Mouse (Mus musculus): ENCODE measurements around the gene Tmem190. TPM values are rescaled to one million over a fixed set of nuclear protein-coding genes. Genes with fewer than 3 reads are reported as not detected.
A peak's percentile ranks its signal among the peaks of the same experiment; 100 is the strongest.

Tmem190 gene
- polyA plus RNA-seq (2015; fragmentation: Nextera tagmentation; extraction: Ambion mirVana): 0.70 TPM in 1 of 2 replicates, not detected in the other

GRCm38 (mm10) chr7:4782759-4783158 is at the start of gene Tmem190, which contains the start of gene Il11:
Gene Tmem190, plus strand, starts transcription at chr7:4782937.
Gene Il11, minus strand, starts transcription at chr7:4782859.
- 80% methylated on average over 2 of the region's 2 CpGs for WGBS
- Histone ChIP-seq H3K4me2 (ENCODE audit: low read length) (no peak within 1 kb of the TSS), H3K27me3 (ENCODE audit: insufficient read depth, low read length) (0 out of 2 replicates have a peak, but pooled peaks cover 2% of the 10 kb centered on the region), H3K27ac (no peak within 1 kb of the TSS), H3K9me3 (replicated peaks; ENCODE audit: low read length) (no peaks in the 10 kb centered on the region), H3K9ac (ENCODE audit: low read depth, low read length) (no peak within 1 kb of the TSS), H3K4me3 (replicated peaks; ENCODE audit: low read depth, low read length) (no peak within 1 kb of the TSS), H3K4me1 (replicated peaks; ENCODE audit: insufficient read depth, low read length) (no peaks in the 10 kb centered on the region; the same call in 1 of the 2 replicates), H3K36me3 (ENCODE audit: insufficient read depth, low read length) (no peaks in the 10 kb centered on the region)
- TF ChIP-seq CTCF (IDR thresholded peaks at IDR 0.05; ENCODE audit: low read depth): no peak
- ATAC-seq (replicated peaks; ENCODE audit: low FRiP score, low read depth) (no peak), DNase-seq (ENCODE audit: low spot score) (no peak)

- H3K27ac ChIP-seq: no peak overlapping the region
- H3K4me2 ChIP-seq (ENCODE audit: low read length): no peak overlapping the region
- ATAC-seq (replicated peaks; ENCODE audit: low FRiP score, low read depth): no peak; the same call in 1 of the 2 replicates
- no peaks in the 10 kb centered on the region for H3K27me3 ChIP-seq (ENCODE audit: insufficient read depth, low read length)
- no peak for DNase-seq (ENCODE audit: low spot score)
- no peaks in the 10 kb centered on the region for H3K4me1 ChIP-seq (replicated peaks; ENCODE audit: insufficient read depth, low read length)
- WGBS: 56% methylated on average over 6 of the region's 6 CpGs
- no peak for TF ChIP-seq CTCF (IDR thresholded peaks at IDR 0.05; ENCODE audit: low read depth)
- H3K9ac ChIP-seq (ENCODE audit: low read depth, low read length): no peak overlapping the region
- no peaks in the 10 kb centered on the region for H3K36me3 ChIP-seq (ENCODE audit: insufficient read depth, low read length)
- no peak overlapping the region for H3K4me3 ChIP-seq (replicated peaks; ENCODE audit: low read depth, low read length)
- H3K9me3 ChIP-seq (replicated peaks; ENCODE audit: low read length): no peaks in the 10 kb centered on the region
Observed at GRCm38 (mm10) chr7:4732968-4733392, 49.8 kb upstream of the Tmem190 start.

- ATAC-seq (replicated peaks; ENCODE audit: low FRiP score, low read depth) (no peak), DNase-seq (ENCODE audit: low spot score) (no peak)
- H3K4me2 ChIP-seq (ENCODE audit: low read length): peak overlapping the region; percentile 61
- peak overlapping the region; percentile 75 for H3K27ac ChIP-seq
- peaks cover 15% of the 10 kb centered on the region for H3K4me1 ChIP-seq (replicated peaks; ENCODE audit: insufficient read depth, low read length)
- no peaks in the 10 kb centered on the region for H3K27me3 ChIP-seq (ENCODE audit: insufficient read depth, low read length)
- peaks cover 4% of the 10 kb centered on the region; the same call in 1 of the 2 replicates for H3K36me3 ChIP-seq (ENCODE audit: insufficient read depth, low read length)
- H3K4me3 ChIP-seq (replicated peaks; ENCODE audit: low read depth, low read length): peak overlapping the region; percentile 30
- WGBS: 52% methylated on average over 10 of the region's 10 CpGs
- H3K9ac ChIP-seq (ENCODE audit: low read depth, low read length): no peak overlapping the region
- TF ChIP-seq CTCF (IDR thresholded peaks at IDR 0.05; ENCODE audit: low read depth): no peak
- H3K9me3 ChIP-seq (replicated peaks; ENCODE audit: low read length): no peaks in the 10 kb centered on the region
Observed at GRCm38 (mm10) chr7:4739041-4739543, 43.6 kb upstream of the Tmem190 start.

GRCm38 (mm10) chr7:4739544-4740275 is 43.0 kb upstream of the Tmem190 start, which contains the start of gene Kmt5c:
Gene Kmt5c, plus strand, starts transcription at chr7:4740115.
- DNase-seq (ENCODE audit: low spot score) (peak; percentile 100), ATAC-seq (replicated peaks; ENCODE audit: low FRiP score, low read depth) (peak; percentile 98)
- Histone ChIP-seq H3K9ac (ENCODE audit: low read depth, low read length) (peak within 1 kb of the TSS; percentile 67), H3K4me3 (replicated peaks; ENCODE audit: low read depth, low read length) (peak within 1 kb of the TSS; percentile 57), H3K9me3 (replicated peaks; ENCODE audit: low read length) (no peaks in the 10 kb centered on the region), H3K27me3 (ENCODE audit: insufficient read depth, low read length) (no peaks in the 10 kb centered on the region), H3K36me3 (ENCODE audit: insufficient read depth, low read length) (peaks cover 4% of the 10 kb centered on the region; the same call in 1 of the 2 replicates), H3K4me1 (replicated peaks; ENCODE audit: insufficient read depth, low read length) (peaks cover 15% of the 10 kb centered on the region), H3K4me2 (ENCODE audit: low read length) (peak within 1 kb of the TSS; percentile 73), H3K27ac (peak within 1 kb of the TSS; percentile 85)
- TF ChIP-seq CTCF (IDR thresholded peaks at IDR 0.05; ENCODE audit: low read depth): peak; percentile 46
- 0% methylated on average over 39 of the region's 44 CpGs for WGBS

- no peak for TF ChIP-seq CTCF (IDR thresholded peaks at IDR 0.05; ENCODE audit: low read depth)
- H3K27me3 ChIP-seq (ENCODE audit: insufficient read depth, low read length): no peaks in the 10 kb centered on the region
- under 1% methylated on average over 14 of the region's 14 CpGs for WGBS
- DNase-seq (ENCODE audit: low spot score): peak; percentile 48
- peak overlapping the region; percentile 67 for H3K9ac ChIP-seq (ENCODE audit: low read depth, low read length)
- H3K4me3 ChIP-seq (replicated peaks; ENCODE audit: low read depth, low read length): peak overlapping the region; percentile 57
- H3K27ac ChIP-seq: peak overlapping the region; percentile 85
- peaks cover 4% of the 10 kb centered on the region; the same call in 1 of the 2 replicates for H3K36me3 ChIP-seq (ENCODE audit: insufficient read depth, low read length)
- H3K4me1 ChIP-seq (replicated peaks; ENCODE audit: insufficient read depth, low read length): peaks cover 15% of the 10 kb centered on the region
- ATAC-seq (replicated peaks; ENCODE audit: low FRiP score, low read depth): peak; percentile 10; the same call in 1 of the 2 replicates
- no peaks in the 10 kb centered on the region for H3K9me3 ChIP-seq (replicated peaks; ENCODE audit: low read length)
- H3K4me2 ChIP-seq (ENCODE audit: low read length): peak overlapping the region; percentile 73
Observed at GRCm38 (mm10) chr7:4740309-4740727, 42.4 kb upstream of the Tmem190 start.

GRCm38 (mm10) chr7:4741151-4741550 is 41.6 kb upstream of the Tmem190 start:
- no peaks in the 10 kb centered on the region for H3K27me3 ChIP-seq (ENCODE audit: insufficient read depth, low read length)
- no peaks in the 10 kb centered on the region for H3K9me3 ChIP-seq (replicated peaks; ENCODE audit: low read length)
- no peak for TF ChIP-seq CTCF (IDR thresholded peaks at IDR 0.05; ENCODE audit: low read depth)
- H3K4me2 ChIP-seq (ENCODE audit: low read length): peak overlapping the region; percentile 73
- WGBS: 4% methylated on average over 4 of the region's 4 CpGs
- H3K36me3 ChIP-seq (ENCODE audit: insufficient read depth, low read length): peaks cover 4% of the 10 kb centered on the region
- H3K9ac ChIP-seq (ENCODE audit: low read depth, low read length): peak overlapping the region; percentile 67
- ATAC-seq (replicated peaks; ENCODE audit: low FRiP score, low read depth): no peak
- H3K27ac ChIP-seq: peak overlapping the region; percentile 85
- peaks cover 15% of the 10 kb centered on the region for H3K4me1 ChIP-seq (replicated peaks; ENCODE audit: insufficient read depth, low read length)
- peak overlapping the region; percentile 57 for H3K4me3 ChIP-seq (replicated peaks; ENCODE audit: low read depth, low read length)
- peak; percentile 79 for DNase-seq (ENCODE audit: low spot score)

Data from kidney, postnatal 0 days (tissue).